Mouse (Mus musculus): ENCODE measurements around the gene Krtdap. TPM values are rescaled to one million over a fixed set of nuclear protein-coding genes. Genes with fewer than 3 reads are reported as not detected.

The Krtdap gene
- polyA plus RNA-seq, 1 experiment from 2014 or later, result not detected

GRCm38 (mm10) chr7:30790141-30790540 lies 2.4 kb downstream of the Krtdap start:
- Histone ChIP-seq H3K4me1 (replicated peaks) (no peaks in the 10 kb centered on the region; the same call in 1 of the 2 replicates), H3K27ac (no peak overlapping the region), H3K4me3 (replicated peaks) (no peak overlapping the region), H3K4me2 (no peak overlapping the region), H3K9me3 (no peaks in the 10 kb centered on the region), H3K36me3 (no peaks in the 10 kb centered on the region), H3K27me3 (peaks cover 14% of the 10 kb centered on the region), H3K9ac (replicated peaks) (no peak overlapping the region)
- WGBS, result 87% methylated on average over 10 of the region's 10 CpGs
- no peak for ATAC-seq (ENCODE audit: insufficient number of reproducible peaks, insufficient read depth, low FRiP score, low TSS enrichment, low read depth)

DNA sequence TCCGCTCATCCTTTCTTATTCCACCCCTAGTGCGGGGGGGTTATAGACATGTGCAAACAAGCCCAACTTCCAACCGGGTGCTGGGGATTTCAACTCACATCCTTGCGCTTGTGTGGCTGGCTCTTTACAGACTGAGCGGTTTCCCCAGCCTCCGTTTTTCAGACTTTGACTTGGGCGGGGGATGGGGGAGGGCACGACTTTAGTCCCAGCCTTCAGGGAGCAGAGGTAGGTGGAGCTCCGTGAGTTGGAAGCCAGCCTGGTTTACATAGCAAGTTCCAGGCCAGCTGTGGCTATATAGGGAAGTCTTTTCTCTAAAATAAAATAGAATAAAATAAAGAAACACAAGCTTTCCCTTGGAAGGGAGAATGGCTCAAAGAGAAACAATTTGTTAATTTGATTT lies 4.2 kb downstream of the Krtdap start:
- 27% methylated on average over 9 of the region's 9 CpGs for WGBS
- H3K27me3 ChIP-seq, result peaks cover 14% of the 10 kb centered on the region
- no peak overlapping the region for H3K4me2 ChIP-seq
- no peak for ATAC-seq (ENCODE audit: insufficient number of reproducible peaks, insufficient read depth, low FRiP score, low TSS enrichment, low read depth)
- no peaks in the 10 kb centered on the region; the same call in 1 of the 2 replicates for H3K4me1 ChIP-seq (replicated peaks)
- no peak overlapping the region for H3K4me3 ChIP-seq (replicated peaks)
- no peaks in the 10 kb centered on the region for H3K9me3 ChIP-seq
- no peak overlapping the region for H3K9ac ChIP-seq (replicated peaks)
- H3K36me3 ChIP-seq, result no peaks in the 10 kb centered on the region
- no peak overlapping the region for H3K27ac ChIP-seq

DNA sequence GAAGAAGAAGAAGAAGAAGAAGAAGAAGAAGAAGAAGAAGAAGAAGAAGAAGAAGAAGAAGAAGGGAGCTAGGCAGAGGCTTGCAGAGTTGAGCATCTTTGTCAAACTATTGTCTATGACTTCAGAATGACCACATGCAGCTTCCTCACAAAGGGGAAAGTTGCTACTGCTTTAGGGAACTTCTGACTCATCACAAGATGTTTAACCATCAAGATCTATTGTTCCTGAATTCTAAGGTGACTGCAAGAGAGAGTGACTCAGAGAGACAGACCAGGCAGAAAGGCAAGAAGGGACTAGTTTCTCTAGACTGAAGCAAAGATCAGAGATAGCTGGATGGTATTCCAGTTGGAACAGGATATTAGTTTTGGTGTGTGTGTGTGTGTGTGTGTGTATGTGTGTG lies 7.2 kb downstream of the Krtdap start:
- peaks cover 3% of the 10 kb centered on the region; the same call in 1 of the 2 replicates for H3K27me3 ChIP-seq
- H3K9me3 ChIP-seq, result peaks cover 4% of the 10 kb centered on the region; the same call in 1 of the 2 replicates
- H3K36me3 ChIP-seq, result no peaks in the 10 kb centered on the region
- no peak overlapping the region for H3K9ac ChIP-seq (replicated peaks)
- no peak for ATAC-seq (ENCODE audit: insufficient number of reproducible peaks, insufficient read depth, low FRiP score, low TSS enrichment, low read depth)
- H3K4me2 ChIP-seq, result no peak overlapping the region
- no peak overlapping the region for H3K27ac ChIP-seq
- H3K4me3 ChIP-seq (replicated peaks), result no peak overlapping the region
- H3K4me1 ChIP-seq (replicated peaks), result no peaks in the 10 kb centered on the region; the same call in 1 of the 2 replicates

GRCm38 (mm10) chr7:30796790-30797189 lies 9.1 kb downstream of the Krtdap start:
- Histone ChIP-seq H3K9me3 (peaks cover 11% of the 10 kb centered on the region; the same call in 1 of the 2 replicates), H3K9ac (replicated peaks) (no peak overlapping the region), H3K4me2 (no peak overlapping the region), H3K4me1 (replicated peaks) (no peaks in the 10 kb centered on the region; the same call in 1 of the 2 replicates), H3K36me3 (no peaks in the 10 kb centered on the region), H3K27me3 (no peaks in the 10 kb centered on the region), H3K27ac (no peak overlapping the region), H3K4me3 (replicated peaks) (no peak overlapping the region)
- WGBS, result 83% methylated on average over 1 of the region's 1 CpGs
- no peak for ATAC-seq (ENCODE audit: insufficient number of reproducible peaks, insufficient read depth, low FRiP score, low TSS enrichment, low read depth)

DNA sequence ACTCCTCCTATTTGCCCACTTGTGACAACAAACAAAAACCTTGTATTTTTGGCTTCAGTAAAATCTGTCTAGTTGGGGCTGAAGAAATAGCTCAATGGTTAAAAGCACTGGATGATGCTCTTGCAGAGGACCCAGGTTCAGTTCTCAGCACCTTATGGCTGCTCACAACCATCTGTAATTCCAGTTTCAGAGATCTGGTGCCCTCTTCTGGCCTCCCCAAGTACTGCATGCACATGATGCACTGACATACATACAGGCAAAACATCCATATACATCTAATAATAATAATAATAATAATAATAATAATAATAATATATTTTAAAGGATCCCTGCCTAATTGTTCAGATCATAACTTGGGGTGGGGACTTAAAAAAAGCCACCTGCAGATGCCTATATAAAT lies 13.0 kb downstream of the Krtdap start:
- no peaks in the 10 kb centered on the region for H3K4me1 ChIP-seq (replicated peaks)

DNA sequence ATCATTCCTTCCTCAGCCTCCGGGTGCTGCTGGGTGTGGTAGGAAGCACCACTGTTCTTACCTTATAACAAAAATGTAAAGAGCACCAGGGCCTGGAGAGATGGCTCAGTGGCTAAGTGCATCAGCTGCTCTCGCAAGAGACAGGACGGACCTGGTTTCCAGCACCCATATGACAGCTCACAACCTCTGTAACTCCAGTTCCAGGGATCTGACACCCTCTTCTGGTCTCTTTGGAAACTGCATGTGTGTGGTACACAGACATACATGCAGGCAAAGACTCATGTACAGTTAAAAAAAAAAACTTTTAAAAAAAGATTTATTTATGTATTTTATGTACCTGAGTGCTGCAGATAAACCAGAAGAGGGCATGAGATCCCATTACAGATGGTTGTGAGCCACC lies 15.6 kb downstream of the Krtdap start:
- no peak overlapping the region for H3K9ac ChIP-seq (replicated peaks)
- peaks cover 15% of the 10 kb centered on the region; the same call in 1 of the 2 replicates for H3K9me3 ChIP-seq
- WGBS, result 94% methylated on average over 3 of the region's 3 CpGs
- no peak overlapping the region for H3K27ac ChIP-seq
- H3K4me3 ChIP-seq (replicated peaks), result no peak overlapping the region
- H3K27me3 ChIP-seq, result no peaks in the 10 kb centered on the region
- H3K4me2 ChIP-seq, result no peak overlapping the region
- no peaks in the 10 kb centered on the region for H3K4me1 ChIP-seq (replicated peaks)
- H3K36me3 ChIP-seq, result no peaks in the 10 kb centered on the region
- no peak for ATAC-seq (ENCODE audit: insufficient number of reproducible peaks, insufficient read depth, low FRiP score, low TSS enrichment, low read depth)

More for the DNA sequence above, 13.0 kb downstream of the Krtdap start:
- no peaks in the 10 kb centered on the region for H3K27me3 ChIP-seq
- no peak overlapping the region for H3K4me2 ChIP-seq
- peaks cover 15% of the 10 kb centered on the region; the same call in 1 of the 2 replicates for H3K9me3 ChIP-seq
- H3K36me3 ChIP-seq, result no peaks in the 10 kb centered on the region
- H3K9ac ChIP-seq (replicated peaks), result no peak overlapping the region
- H3K27ac ChIP-seq, result no peak overlapping the region
- ATAC-seq (ENCODE audit: insufficient number of reproducible peaks, insufficient read depth, low FRiP score, low TSS enrichment, low read depth), result no peak
- H3K4me3 ChIP-seq (replicated peaks), result no peak overlapping the region

DNA sequence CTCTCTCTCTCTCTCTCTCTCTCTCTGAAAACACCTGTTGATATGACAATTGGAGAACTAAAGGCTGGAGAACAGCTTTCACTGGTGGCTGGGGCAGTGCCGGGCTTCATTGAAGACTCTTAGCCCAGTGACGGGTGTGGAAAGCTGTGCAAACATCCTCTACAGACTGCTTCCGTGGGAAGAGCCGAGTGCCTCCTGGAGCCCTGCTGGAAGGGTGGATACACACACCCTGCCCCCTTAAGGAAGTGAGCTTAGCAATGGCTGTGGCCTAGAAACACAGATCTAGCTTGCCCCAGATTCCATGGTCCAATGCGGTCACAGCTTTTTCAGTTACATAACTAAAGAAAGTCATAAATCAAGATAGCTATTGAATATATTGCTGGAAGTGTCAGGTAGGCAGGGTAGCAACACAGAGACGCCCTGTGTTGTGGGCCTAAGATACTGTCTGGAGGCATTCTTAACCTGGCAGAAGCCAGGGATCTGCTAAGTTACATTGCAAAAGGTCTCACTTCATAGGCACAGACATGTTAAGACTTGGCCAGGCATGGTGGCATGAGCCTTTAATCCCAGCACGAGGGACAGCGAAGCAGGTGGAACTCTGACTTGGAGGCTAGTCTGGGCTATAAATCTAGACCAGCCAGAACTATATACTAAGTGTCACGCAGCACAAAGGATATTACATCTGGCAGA lies 16.5 kb downstream of the Krtdap start:
- Histone ChIP-seq H3K36me3 (no peaks in the 10 kb centered on the region), H3K27ac (no peak overlapping the region), H3K4me2 (no peak overlapping the region), H3K9me3 (peaks cover 15% of the 10 kb centered on the region; the same call in 1 of the 2 replicates), H3K27me3 (no peaks in the 10 kb centered on the region), H3K9ac (replicated peaks) (no peak overlapping the region), H3K4me1 (replicated peaks) (no peaks in the 10 kb centered on the region), H3K4me3 (replicated peaks) (no peak overlapping the region)
- ATAC-seq (ENCODE audit: insufficient number of reproducible peaks, insufficient read depth, low FRiP score, low TSS enrichment, low read depth), result no peak
- WGBS, result 74% methylated on average over 9 of the region's 9 CpGs

DNA sequence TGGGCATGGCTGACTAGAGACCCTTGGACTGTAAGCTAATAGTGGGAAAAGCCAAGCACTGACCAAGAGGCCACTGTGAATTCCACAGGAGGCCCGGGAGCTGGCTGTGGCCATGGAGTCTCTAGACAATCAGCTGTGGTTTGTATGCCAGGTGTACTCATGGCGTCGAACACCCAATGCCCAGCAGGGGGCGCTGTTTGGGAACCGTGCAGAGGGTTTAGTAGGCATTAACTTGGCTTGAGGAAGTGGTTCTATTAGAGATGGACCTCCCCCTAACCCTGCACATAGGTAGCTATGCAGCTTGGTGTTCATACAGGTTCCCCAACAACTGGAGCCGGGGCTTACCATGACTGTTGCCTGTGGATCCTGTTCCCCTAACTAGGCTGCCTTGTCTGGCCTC lies 18.2 kb downstream of the Krtdap start:
- WGBS, result 48% methylated on average over 6 of the region's 6 CpGs
- H3K4me2 ChIP-seq, result no peak overlapping the region
- no peak for ATAC-seq (ENCODE audit: insufficient number of reproducible peaks, insufficient read depth, low FRiP score, low TSS enrichment, low read depth)
- no peaks in the 10 kb centered on the region for H3K27me3 ChIP-seq
- H3K9ac ChIP-seq (replicated peaks), result no peak overlapping the region
- H3K36me3 ChIP-seq, result no peaks in the 10 kb centered on the region
- H3K9me3 ChIP-seq, result 0 out of 2 replicates have a peak, but pooled peaks cover 4% of the 10 kb centered on the region
- H3K4me1 ChIP-seq (replicated peaks), result no peaks in the 10 kb centered on the region
- H3K27ac ChIP-seq, result no peak overlapping the region
- no peak overlapping the region for H3K4me3 ChIP-seq (replicated peaks)

DNA sequence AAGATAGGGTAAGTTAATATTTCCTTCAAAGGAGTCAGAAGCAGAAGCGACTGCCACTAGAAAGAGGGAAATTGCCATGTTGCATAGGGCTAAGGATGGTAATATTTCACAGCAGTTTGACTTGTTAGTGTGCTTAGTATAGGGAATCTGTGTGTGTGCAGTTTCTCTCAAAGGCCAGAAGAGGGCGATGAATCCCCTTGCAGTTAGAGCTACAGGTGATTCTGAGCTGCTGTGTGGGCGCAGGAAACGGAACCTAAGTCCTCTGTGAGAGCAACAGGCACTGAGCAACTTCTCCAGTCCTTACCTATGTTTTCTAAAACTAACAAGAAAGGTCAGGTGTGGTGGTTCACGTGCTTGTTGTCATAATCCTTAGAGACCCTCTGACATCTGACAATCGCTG lies 22.6 kb downstream of the Krtdap start:
- no peaks in the 10 kb centered on the region for H3K27me3 ChIP-seq
- ATAC-seq (ENCODE audit: insufficient number of reproducible peaks, insufficient read depth, low FRiP score, low TSS enrichment, low read depth), result no peak
- H3K9me3 ChIP-seq, result no peaks in the 10 kb centered on the region
- no peak overlapping the region for H3K4me2 ChIP-seq
- no peak overlapping the region for H3K27ac ChIP-seq
- no peaks in the 10 kb centered on the region for H3K36me3 ChIP-seq
- no peak overlapping the region for H3K9ac ChIP-seq (replicated peaks)
- WGBS, result 59% methylated on average over 6 of the region's 6 CpGs
- H3K4me1 ChIP-seq (replicated peaks), result peaks cover 12% of the 10 kb centered on the region
- no peak overlapping the region for H3K4me3 ChIP-seq (replicated peaks)

DNA sequence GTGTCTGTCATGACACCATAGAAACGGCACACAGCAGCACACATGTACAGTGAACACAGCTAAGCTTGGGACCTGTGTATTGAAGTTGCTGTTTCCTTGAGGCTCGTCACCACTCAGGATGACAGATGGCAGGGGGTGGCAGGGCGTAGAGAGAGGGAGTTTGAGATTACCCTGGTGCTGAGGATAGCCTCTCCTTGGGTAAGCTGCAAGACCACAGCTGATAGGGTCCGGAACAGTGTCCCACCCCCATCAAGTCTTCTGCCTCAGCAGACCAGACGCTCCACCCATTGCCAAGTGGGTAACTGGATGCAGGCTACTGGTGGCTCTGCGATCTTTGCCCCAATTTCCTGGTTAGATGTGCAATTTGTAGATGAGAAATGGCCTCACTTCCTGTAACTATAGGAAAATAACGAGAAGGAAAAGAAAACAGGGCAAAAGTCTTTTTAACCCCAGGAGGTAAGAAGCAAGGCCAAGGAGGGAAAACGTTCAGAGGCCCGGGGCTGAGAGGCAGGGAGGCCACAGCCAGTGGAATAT lies 24.1 kb downstream of the Krtdap start:
- Histone ChIP-seq H3K9me3 (no peaks in the 10 kb centered on the region), H3K4me1 (replicated peaks) (peaks cover 12% of the 10 kb centered on the region), H3K36me3 (no peaks in the 10 kb centered on the region), H3K27ac (0 out of 2 replicates have a peak overlapping the region, but pooled peaks have one; percentile 12), H3K4me2 (no peak overlapping the region), H3K4me3 (replicated peaks) (no peak overlapping the region), H3K27me3 (no peaks in the 10 kb centered on the region), H3K9ac (replicated peaks) (no peak overlapping the region)
- 56% methylated on average over 9 of the region's 9 CpGs for WGBS
- no peak for ATAC-seq (ENCODE audit: insufficient number of reproducible peaks, insufficient read depth, low FRiP score, low TSS enrichment, low read depth)

DNA sequence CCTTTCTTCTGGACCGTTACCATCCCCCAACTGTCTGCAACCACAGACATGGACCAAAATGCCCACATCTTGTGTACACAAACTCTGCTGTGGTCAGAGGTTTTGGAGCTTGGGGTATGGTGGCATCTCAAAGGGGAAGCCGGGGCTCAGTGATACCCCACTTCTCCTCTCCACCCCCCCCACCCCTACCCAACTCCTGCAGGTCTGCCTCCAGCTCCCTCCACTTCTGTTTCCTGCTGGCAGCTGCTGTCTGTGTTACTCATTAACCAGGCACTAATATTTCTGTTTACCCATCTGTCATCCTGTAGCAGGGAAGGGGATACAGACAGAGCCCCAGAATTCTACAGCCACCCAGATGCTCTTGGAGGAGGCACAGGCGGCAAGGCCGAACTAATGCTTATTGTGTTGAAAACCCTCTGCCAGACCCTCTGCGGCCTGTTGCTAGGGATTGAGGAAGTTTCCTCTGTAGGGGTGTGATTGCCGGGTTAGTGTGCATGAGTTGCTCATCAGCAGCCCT lies 24.7 kb downstream of the Krtdap start:
- 68% methylated on average over 6 of the region's 6 CpGs for WGBS
- no peak overlapping the region for H3K4me2 ChIP-seq
- H3K9ac ChIP-seq (replicated peaks), result 0 out of 2 replicates have a peak overlapping the region, but pooled peaks have one; percentile 34
- ATAC-seq (ENCODE audit: insufficient number of reproducible peaks, insufficient read depth, low FRiP score, low TSS enrichment, low read depth), result no peak
- H3K9me3 ChIP-seq, result no peaks in the 10 kb centered on the region
- peaks cover 12% of the 10 kb centered on the region for H3K4me1 ChIP-seq (replicated peaks)
- H3K4me3 ChIP-seq (replicated peaks), result no peak overlapping the region
- H3K36me3 ChIP-seq, result no peaks in the 10 kb centered on the region
- H3K27me3 ChIP-seq, result no peaks in the 10 kb centered on the region
- 0 out of 2 replicates have a peak overlapping the region, but pooled peaks have one; percentile 12 for H3K27ac ChIP-seq
